Mouse (Mus musculus): ENCODE measurements at regions not wholly inside any gene's neighbourhood (a gene's known extent, or its start where the extent isn't known, plus 50 kb on each side); places are given as distances from the start of the nearest gene placed in this dataset.

DNA sequence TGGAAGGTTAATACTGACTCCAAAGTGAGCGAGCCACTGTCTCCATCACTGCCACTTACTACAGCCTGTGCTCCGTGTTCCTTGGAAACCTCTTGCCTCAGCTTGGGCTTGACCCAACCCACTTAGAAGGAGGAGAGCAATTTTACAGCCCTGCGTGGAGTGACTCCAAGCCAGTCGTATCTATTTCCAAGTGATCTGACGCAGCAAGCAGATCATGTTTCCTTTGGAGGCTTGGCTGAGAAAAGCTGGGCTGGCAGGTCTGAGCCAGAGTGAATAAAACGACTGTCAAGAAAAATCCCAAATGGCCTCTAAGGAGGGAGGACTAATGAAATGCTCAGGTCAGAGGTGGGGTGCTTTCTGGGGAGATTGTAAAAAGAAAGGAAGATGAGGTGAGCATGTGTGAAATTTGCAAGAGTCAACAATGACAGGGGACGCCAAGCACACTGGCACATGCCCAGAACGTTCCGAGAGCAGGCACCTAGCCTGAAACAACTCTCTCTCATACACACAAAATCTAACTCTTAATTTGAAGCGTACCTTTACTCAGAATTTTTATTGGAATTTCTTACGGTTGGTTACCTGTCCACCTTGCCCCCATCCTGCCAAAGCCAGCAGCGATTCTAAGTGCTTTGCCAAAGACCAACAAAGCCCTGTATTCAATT lies 225.5 kb downstream of the Zfp36l1 start:
- no peak overlapping the region for H3K4me2 ChIP-seq (replicated peaks; ENCODE audit: low read depth)
- ATAC-seq (ENCODE audit: low FRiP score, low TSS enrichment) = peak; percentile 27; the same call in 1 of the 2 replicates
- 42% methylated on average over 12 of the region's 12 CpGs for WGBS

DNA sequence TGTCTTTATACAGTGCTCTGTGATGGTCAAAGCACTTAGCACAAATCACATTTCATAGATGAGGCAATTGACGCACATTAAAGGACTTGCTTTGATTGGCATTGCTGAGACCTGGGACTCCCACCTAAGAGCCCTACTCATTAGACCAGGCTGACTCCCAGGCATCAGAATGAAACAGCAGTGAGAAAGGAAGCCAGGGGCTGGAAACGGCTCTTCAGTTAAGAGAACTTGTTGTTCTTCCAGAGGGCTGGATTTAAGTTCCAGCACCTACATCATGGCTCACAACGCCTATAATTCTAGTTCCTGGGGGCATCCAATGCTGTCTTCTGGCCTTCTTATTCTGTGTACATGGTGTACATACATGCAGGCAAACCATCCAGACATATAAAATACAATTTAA lies 226.3 kb downstream of the Zfp36l1 start:
- 72% methylated on average over 3 of the region's 3 CpGs for WGBS
- no peak overlapping the region for H3K4me3 ChIP-seq (ENCODE audit: low read depth, low read length)
- H3K9ac ChIP-seq (ENCODE audit: low read length) = no peak overlapping the region
- H3K4me2 ChIP-seq (replicated peaks; ENCODE audit: low read depth) = no peak overlapping the region
- H3K9me3 ChIP-seq (ENCODE audit: control insufficient read depth, low read length) = no peaks in the 10 kb centered on the region
- no peak for DNase-seq (ENCODE audit: low spot score)
- no peaks in the 10 kb centered on the region for H3K36me3 ChIP-seq (ENCODE audit: control insufficient read depth, insufficient read depth, low read length)
- no peak for ATAC-seq (ENCODE audit: low FRiP score, low TSS enrichment)
- H3K27me3 ChIP-seq (ENCODE audit: control insufficient read depth, insufficient read depth, low read length) = no peaks in the 10 kb centered on the region
- TF ChIP-seq CTCF (IDR thresholded peaks at IDR 0.05; ENCODE audit: low read depth) = no peak
- no peak for TF ChIP-seq EP300 (optimal IDR thresholded peaks at IDR 0.05)
- peaks cover 10% of the 10 kb centered on the region for H3K4me1 ChIP-seq (replicated peaks; ENCODE audit: control insufficient read depth, insufficient read depth)
- 0 out of 2 replicates have a peak overlapping the region, but pooled peaks have one; percentile 5 for H3K27ac ChIP-seq (replicated peaks)

More for the DNA sequence above, 225.5 kb downstream of the Zfp36l1 start:
- H3K4me1 ChIP-seq (replicated peaks; ENCODE audit: control insufficient read depth, insufficient read depth) = peaks cover 10% of the 10 kb centered on the region
- peak; percentile 52 for DNase-seq (ENCODE audit: low spot score)
- H3K9ac ChIP-seq (ENCODE audit: low read length) = no peak overlapping the region
- H3K36me3 ChIP-seq (ENCODE audit: control insufficient read depth, insufficient read depth, low read length) = no peaks in the 10 kb centered on the region
- H3K27ac ChIP-seq (replicated peaks) = peak overlapping the region; percentile 58
- no peaks in the 10 kb centered on the region for H3K9me3 ChIP-seq (ENCODE audit: control insufficient read depth, low read length)
- H3K4me3 ChIP-seq (ENCODE audit: low read depth, low read length) = no peak overlapping the region
- no peaks in the 10 kb centered on the region for H3K27me3 ChIP-seq (ENCODE audit: control insufficient read depth, insufficient read depth, low read length)
- TF ChIP-seq CTCF (IDR thresholded peaks at IDR 0.05; ENCODE audit: low read depth) (no peak), EP300 (optimal IDR thresholded peaks at IDR 0.05) (peak; percentile 16)

DNA sequence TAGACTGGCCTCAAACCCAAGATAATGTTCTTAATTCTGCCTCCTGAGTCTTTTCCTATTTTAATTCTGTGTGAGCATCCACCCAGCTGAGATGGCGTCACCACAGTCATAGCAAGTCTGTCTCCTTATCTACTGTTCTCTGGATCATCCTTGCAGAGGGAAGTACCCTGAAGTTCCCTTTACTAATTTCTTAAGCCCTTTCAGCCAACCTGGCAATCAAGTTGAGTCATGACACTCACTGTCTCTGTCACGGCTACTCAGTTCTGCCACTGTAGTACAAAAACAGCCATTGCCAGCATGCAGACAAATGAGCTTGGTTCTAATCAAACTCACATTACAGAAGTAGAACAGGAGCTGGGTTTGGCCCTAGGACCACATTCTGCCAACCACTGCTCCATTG lies 227.5 kb downstream of the Zfp36l1 start:
- Histone ChIP-seq H3K9ac (ENCODE audit: low read length) (no peak overlapping the region), H3K27ac (replicated peaks) (no peak overlapping the region), H3K4me3 (ENCODE audit: low read depth, low read length) (no peak overlapping the region), H3K36me3 (ENCODE audit: control insufficient read depth, insufficient read depth, low read length) (no peaks in the 10 kb centered on the region), H3K9me3 (ENCODE audit: control insufficient read depth, low read length) (no peaks in the 10 kb centered on the region), H3K4me2 (replicated peaks; ENCODE audit: low read depth) (no peak overlapping the region), H3K27me3 (ENCODE audit: control insufficient read depth, insufficient read depth, low read length) (no peaks in the 10 kb centered on the region), H3K4me1 (replicated peaks; ENCODE audit: control insufficient read depth, insufficient read depth) (peaks cover 5% of the 10 kb centered on the region; the same call in 1 of the 2 replicates)
- no peak for ATAC-seq (ENCODE audit: low FRiP score, low TSS enrichment)
- WGBS = 79% methylated on average over 2 of the region's 2 CpGs
- no peak for DNase-seq (ENCODE audit: low spot score)
- TF ChIP-seq EP300 (optimal IDR thresholded peaks at IDR 0.05) = no peak
- TF ChIP-seq CTCF (IDR thresholded peaks at IDR 0.05; ENCODE audit: low read depth) = no peak

DNA sequence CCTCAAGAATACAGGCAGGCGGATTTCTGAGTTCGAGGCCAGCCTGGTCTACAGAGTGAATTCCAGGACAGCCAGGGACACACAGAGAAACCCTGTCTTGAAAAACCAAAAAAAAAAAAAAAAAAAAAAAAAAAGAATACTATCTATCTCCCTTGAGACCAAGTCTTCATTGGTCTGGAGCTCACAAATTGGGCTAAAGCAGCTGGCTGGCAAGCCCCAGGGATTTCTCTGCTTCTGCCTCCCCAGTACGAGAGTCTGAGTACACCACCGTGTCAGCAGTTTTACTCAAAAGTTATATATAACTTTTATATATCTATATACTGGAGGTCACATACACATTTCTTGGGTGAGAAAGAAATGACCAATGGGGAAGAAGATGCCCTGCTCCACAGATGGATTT lies 229.2 kb downstream of the Zfp36l1 start:
- peaks cover 5% of the 10 kb centered on the region; the same call in 1 of the 2 replicates for H3K4me1 ChIP-seq (replicated peaks; ENCODE audit: control insufficient read depth, insufficient read depth)
- no peaks in the 10 kb centered on the region for H3K9me3 ChIP-seq (ENCODE audit: control insufficient read depth, low read length)
- H3K4me3 ChIP-seq (ENCODE audit: low read depth, low read length) = no peak overlapping the region
- TF ChIP-seq EP300 (optimal IDR thresholded peaks at IDR 0.05) (no peak), CTCF (IDR thresholded peaks at IDR 0.05; ENCODE audit: low read depth) (no peak)
- WGBS = 91% methylated on average over 4 of the region's 4 CpGs
- no peak overlapping the region for H3K27ac ChIP-seq (replicated peaks)
- H3K4me2 ChIP-seq (replicated peaks; ENCODE audit: low read depth) = no peak overlapping the region
- H3K9ac ChIP-seq (ENCODE audit: low read length) = no peak overlapping the region
- no peak for DNase-seq (ENCODE audit: low spot score)
- no peak for ATAC-seq (ENCODE audit: low FRiP score, low TSS enrichment)
- H3K27me3 ChIP-seq (ENCODE audit: control insufficient read depth, insufficient read depth, low read length) = no peaks in the 10 kb centered on the region
- H3K36me3 ChIP-seq (ENCODE audit: control insufficient read depth, insufficient read depth, low read length) = no peaks in the 10 kb centered on the region

DNA sequence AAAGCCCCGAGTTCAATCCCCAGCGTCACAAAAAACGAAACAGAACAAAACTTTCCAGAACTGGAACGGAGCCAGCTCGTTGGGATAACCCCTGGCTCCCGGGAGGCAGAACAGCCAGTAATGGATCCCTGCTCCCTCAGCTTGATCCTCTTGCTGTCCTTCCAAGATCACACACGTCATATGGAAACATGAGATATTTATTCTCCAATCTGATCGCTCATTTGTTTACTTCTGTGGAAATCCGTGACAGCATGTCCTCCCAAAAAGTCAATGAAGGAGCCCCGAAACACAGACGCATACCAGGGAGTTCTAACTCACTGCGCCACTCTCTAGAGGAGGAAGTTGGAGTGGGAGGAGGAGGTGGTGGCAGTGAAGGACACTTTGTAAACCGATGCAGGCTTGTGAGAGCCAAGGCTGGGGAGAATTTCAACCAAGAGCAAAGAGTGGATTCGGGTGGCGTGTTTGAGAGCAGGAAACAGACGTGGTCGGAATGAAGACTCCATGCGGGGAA lies 232.0 kb downstream of the Zfp36l1 start:
- TF ChIP-seq CTCF (IDR thresholded peaks at IDR 0.05; ENCODE audit: low read depth) (no peak), EP300 (optimal IDR thresholded peaks at IDR 0.05) (no peak)
- H3K4me1 ChIP-seq (replicated peaks; ENCODE audit: control insufficient read depth, insufficient read depth) = 0 out of 2 replicates have a peak, but pooled peaks cover under 1% of the 10 kb centered on the region
- no peak overlapping the region for H3K4me2 ChIP-seq (replicated peaks; ENCODE audit: low read depth)
- H3K27ac ChIP-seq (replicated peaks) = peak overlapping the region; percentile 69
- H3K36me3 ChIP-seq (ENCODE audit: control insufficient read depth, insufficient read depth, low read length) = no peaks in the 10 kb centered on the region
- 41% methylated on average over 18 of the region's 18 CpGs for WGBS
- DNase-seq (ENCODE audit: low spot score) (no peak), ATAC-seq (ENCODE audit: low FRiP score, low TSS enrichment) (no peak)
- no peak overlapping the region for H3K4me3 ChIP-seq (ENCODE audit: low read depth, low read length)
- H3K9me3 ChIP-seq (ENCODE audit: control insufficient read depth, low read length) = no peaks in the 10 kb centered on the region
- H3K9ac ChIP-seq (ENCODE audit: low read length) = no peak overlapping the region
- no peaks in the 10 kb centered on the region for H3K27me3 ChIP-seq (ENCODE audit: control insufficient read depth, insufficient read depth, low read length)

DNA sequence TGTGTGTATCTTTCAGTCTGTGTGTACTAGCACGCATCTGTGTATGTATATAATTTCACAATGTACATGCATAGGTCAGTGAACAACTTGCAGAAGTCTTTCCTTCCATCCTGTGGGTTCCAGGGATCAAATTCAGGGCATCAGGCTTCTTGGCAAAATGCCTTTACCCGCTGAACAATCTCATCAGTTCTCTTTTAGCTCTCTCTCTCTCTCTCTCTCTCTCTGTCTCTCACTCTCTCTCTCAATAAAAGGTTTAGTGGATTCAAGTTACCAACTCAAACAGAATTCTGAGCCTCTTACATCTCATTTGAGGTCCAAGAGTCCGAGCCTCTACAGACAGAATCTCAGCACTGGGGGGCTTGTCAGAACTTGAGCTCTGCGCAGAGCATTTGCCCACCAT lies 232.5 kb downstream of the Zfp36l1 start:
- Histone ChIP-seq H3K9me3 (ENCODE audit: control insufficient read depth, low read length) (no peaks in the 10 kb centered on the region), H3K4me1 (replicated peaks; ENCODE audit: control insufficient read depth, insufficient read depth) (no peaks in the 10 kb centered on the region), H3K9ac (ENCODE audit: low read length) (no peak overlapping the region), H3K27me3 (ENCODE audit: control insufficient read depth, insufficient read depth, low read length) (no peaks in the 10 kb centered on the region), H3K27ac (replicated peaks) (peak overlapping the region; percentile 69), H3K4me3 (ENCODE audit: low read depth, low read length) (no peak overlapping the region), H3K4me2 (replicated peaks; ENCODE audit: low read depth) (no peak overlapping the region), H3K36me3 (ENCODE audit: control insufficient read depth, insufficient read depth, low read length) (no peaks in the 10 kb centered on the region)
- 57% methylated on average over 4 of the region's 4 CpGs for WGBS
- ATAC-seq (ENCODE audit: low FRiP score, low TSS enrichment) = no peak
- no peak for TF ChIP-seq CTCF (IDR thresholded peaks at IDR 0.05; ENCODE audit: low read depth)
- no peak for TF ChIP-seq EP300 (optimal IDR thresholded peaks at IDR 0.05)
- DNase-seq (ENCODE audit: low spot score) = no peak

Data from stomach, postnatal 0 days (tissue).